Mouse (Mus musculus) intestine, embryonic 14.5 days (tissue): ENCODE data around the gene Unc93b1. TPM values are rescaled to one million over a fixed set of nuclear protein-coding genes. Genes with fewer than 3 reads are reported as not detected.
"Not testable (repeated sequence)": the region's sequence is repeated elsewhere in the genome, so short reads cannot be mapped to it uniquely, and the experiment has no call there.

ENCODE experiments used
- ATAC-seq: fragments of 200-750 bp; cut with Nextera tagmentation; replicated peaks from 2 replicates; pipeline ENCODE4 v1.8.0; 2017; ENCODE audit warnings: low read depth, moderate number of reproducible peaks, moderate TSS enrichment, moderate library complexity; ENCODE audit not compliant: low FRiP score, low TSS enrichment
- DNase-seq: peaks from one replicate; pipeline ENCODE4 v3.0.0-alpha.2; 2018; ENCODE audit warnings: low spot score
- H3K27ac ChIP-seq: fragments of 300-500 bp; sonication (generic); 2 replicates; pipeline ENCODE4 v1.5.1; 2014; ENCODE audit warnings: low read depth, mild to moderate bottlenecking, control low read depth
- H3K27me3 ChIP-seq: fragments of 300-500 bp; sonication (generic); replicated peaks from 2 replicates; pipeline ENCODE4 v1.6.1; 2014; ENCODE audit warnings: low read length, control low read depth; ENCODE audit not compliant: control insufficient read depth, insufficient read depth
- H3K36me3 ChIP-seq: fragments of 300-500 bp; sonication (generic); 2 replicates; pipeline ENCODE4 v1.6.1; 2014; ENCODE audit warnings: low read length, control low read depth; ENCODE audit not compliant: control insufficient read depth, insufficient read depth
- H3K4me1 ChIP-seq: fragments of 300-500 bp; sonication (generic); replicated peaks from 2 replicates; pipeline ENCODE4 v1.6.1; 2014; ENCODE audit warnings: low read length, control low read depth, mixed read lengths; ENCODE audit not compliant: control insufficient read depth, insufficient read depth
- H3K4me2 ChIP-seq: fragments of 300-500 bp; sonication (generic); 2 replicates; pipeline ENCODE4 v1.6.1; 2014; ENCODE audit warnings: low read length
- H3K4me3 ChIP-seq: fragments of 300-500 bp; sonication (generic); 2 replicates; pipeline ENCODE4 v1.5.1; 2014; ENCODE audit warnings: low read depth, low read length, control low read depth, mixed read lengths
- H3K9ac ChIP-seq: fragments of 300-500 bp; sonication (generic); 2 replicates; pipeline ENCODE4 v1.6.1; 2014; ENCODE audit warnings: mild to moderate bottlenecking, low read length
- H3K9me3 ChIP-seq: fragments of 300-500 bp; sonication (generic); 2 replicates; pipeline ENCODE4 v1.6.1; 2016; ENCODE audit warnings: low read length, control low read depth; ENCODE audit not compliant: control insufficient read depth
- WGBS: fragments of 180-500 bp; shearing (Covaris S2); extraction: QIAGEN DNeasy Blood & Tissue Kit; methylation state at CpG from one replicate; pipeline ENCODE4 v1.1.7; 2014; 5-methylcytosine and 5-hydroxymethylcytosine counted together
- polyA plus RNA-seq: library from polyadenylated mRNA; unstranded; fragments of >200 nt; fragmentation: Nextera tagmentation; extraction: Ambion mirVana; gene quantifications from 2 replicates; pipeline ENCODE4 v1.2.1, GENCODE M21; 2014

Gene Unc93b1
- polyA plus RNA-seq, 1 experiment from 2014 or later = 14.4 TPM

GRCm38 (mm10) chr19:3948546-3948945 lies 13.6 kb downstream of the Unc93b1 start:
- no peak overlapping the region for H3K4me3 ChIP-seq
- 72% methylated on average over 14 of the region's 14 CpGs for WGBS
- H3K27ac ChIP-seq = no peak overlapping the region
- no peak for DNase-seq
- no peak for ATAC-seq
- H3K4me2 ChIP-seq = no peak overlapping the region
- no peaks in the 10 kb centered on the region for H3K4me1 ChIP-seq
- no peaks in the 10 kb centered on the region for H3K27me3 ChIP-seq
- no peaks in the 10 kb centered on the region for H3K36me3 ChIP-seq
- no peaks in the 10 kb centered on the region for H3K9me3 ChIP-seq
- no peak overlapping the region for H3K9ac ChIP-seq

GRCm38 (mm10) chr19:3950331-3950730 lies 15.3 kb downstream of the Unc93b1 start:
- whole genome bisulfite sequencing = 85% methylated on average over 3 of the region's 3 CpGs
- Histone ChIP-seq H3K27me3 (no peaks in the 10 kb centered on the region), H3K4me3 (no peak overlapping the region), H3K36me3 (no peaks in the 10 kb centered on the region), H3K9ac (no peak overlapping the region), H3K27ac (no peak overlapping the region), H3K4me2 (no peak overlapping the region), H3K4me1 (no peaks in the 10 kb centered on the region), H3K9me3 (no peaks in the 10 kb centered on the region)
- DNase-seq = no peak
- ATAC-seq = no peak

- Histone ChIP-seq H3K36me3 (no peaks in the 10 kb centered on the region), H3K9ac (no peak overlapping the region), H3K4me2 (no peak overlapping the region), H3K27me3 (no peaks in the 10 kb centered on the region), H3K9me3 (no peaks in the 10 kb centered on the region), H3K27ac (no peak overlapping the region), H3K4me3 (no peak overlapping the region), H3K4me1 (no peaks in the 10 kb centered on the region)
- ATAC-seq = no peak
- DNase-seq = no peak
Observed at GRCm38 (mm10) chr19:3951461-3951860, 16.5 kb downstream of the Unc93b1 start.

GRCm38 (mm10) chr19:3952099-3952498 lies 17.1 kb downstream of the Unc93b1 start:
- Histone ChIP-seq H3K4me3 (no peak overlapping the region), H3K27ac (no peak overlapping the region), H3K4me2 (no peak overlapping the region), H3K9me3 (no peaks in the 10 kb centered on the region), H3K4me1 (no peaks in the 10 kb centered on the region), H3K9ac (no peak overlapping the region), H3K36me3 (no peaks in the 10 kb centered on the region), H3K27me3 (no peaks in the 10 kb centered on the region)
- DNase-seq (no peak), ATAC-seq (no peak)
- WGBS = 27% methylated on average over 1 of the region's 1 CpGs

- no peak overlapping the region for H3K4me2 ChIP-seq
- no peak overlapping the region for H3K27ac ChIP-seq
- no peaks in the 10 kb centered on the region for H3K4me1 ChIP-seq
- WGBS = 79% methylated on average over 3 of the region's 3 CpGs
- no peaks in the 10 kb centered on the region for H3K27me3 ChIP-seq
- ATAC-seq (no peak), DNase-seq (no peak)
- no peak overlapping the region for H3K9ac ChIP-seq
- H3K4me3 ChIP-seq = no peak overlapping the region
- no peaks in the 10 kb centered on the region for H3K9me3 ChIP-seq
- H3K36me3 ChIP-seq = no peaks in the 10 kb centered on the region
Observed at GRCm38 (mm10) chr19:3955033-3955432, 20.0 kb downstream of the Unc93b1 start.

- Histone ChIP-seq H3K9ac (no peak overlapping the region), H3K36me3 (no peaks in the 10 kb centered on the region), H3K27ac (no peak overlapping the region), H3K27me3 (no peaks in the 10 kb centered on the region), H3K9me3 (no peaks in the 10 kb centered on the region), H3K4me3 (no peak overlapping the region), H3K4me1 (no peaks in the 10 kb centered on the region), H3K4me2 (no peak overlapping the region)
- no peak for DNase-seq
- ATAC-seq = no peak
- WGBS = 51% methylated on average over 4 of the region's 4 CpGs
Observed at GRCm38 (mm10) chr19:3955804-3956203, 20.8 kb downstream of the Unc93b1 start.

GRCm38 (mm10) chr19:3957296-3958036 lies 22.5 kb downstream of the Unc93b1 start:
- H3K36me3 ChIP-seq, H3K9me3 ChIP-seq, DNase-seq, H3K27me3 ChIP-seq, H3K27ac ChIP-seq, H3K4me1 ChIP-seq, H3K4me2 ChIP-seq, ATAC-seq, H3K4me3 ChIP-seq, H3K9ac ChIP-seq: not testable (repeated sequence)
- WGBS = 69% methylated on average over 5 of the region's 5 CpGs

GRCm38 (mm10) chr19:3958470-3958869 lies 23.5 kb downstream of the Unc93b1 start, which contains the start of gene Aldh3b3:
TSS of gene Aldh3b3 (plus strand) at chr19:3958645.
- no peak within 1 kb of the TSS for H3K4me3 ChIP-seq
- no peaks in the 10 kb centered on the region for H3K36me3 ChIP-seq
- no peaks in the 10 kb centered on the region for H3K27me3 ChIP-seq
- no peaks in the 10 kb centered on the region for H3K9me3 ChIP-seq
- WGBS = 74% methylated on average over 4 of the region's 4 CpGs
- no peak within 1 kb of the TSS for H3K4me2 ChIP-seq
- no peak for ATAC-seq
- no peaks in the 10 kb centered on the region for H3K4me1 ChIP-seq
- H3K9ac ChIP-seq = no peak within 1 kb of the TSS
- no peak within 1 kb of the TSS for H3K27ac ChIP-seq
- no peak for DNase-seq

- Histone ChIP-seq H3K27me3 (no peaks in the 10 kb centered on the region), H3K4me3 (no peak overlapping the region), H3K4me1 (no peaks in the 10 kb centered on the region), H3K4me2 (no peak overlapping the region), H3K9ac (no peak overlapping the region), H3K36me3 (no peaks in the 10 kb centered on the region), H3K27ac (no peak overlapping the region), H3K9me3 (no peaks in the 10 kb centered on the region)
- DNase-seq (no peak), ATAC-seq (no peak)
Observed at GRCm38 (mm10) chr19:3959030-3959429, 24.0 kb downstream of the Unc93b1 start.
